Mouse (Mus musculus) liver, postnatal 0 days (tissue): ENCODE data around the gene Tas2r140.

Experiments
- CTCF ChIP-seq: sonication (generic); IDR thresholded peaks from 2 replicates; pipeline ENCODE4 v1.5.1; 2016; ENCODE audit warnings: antibody characterized with exemption, low read depth
- EP300 ChIP-seq: IDR thresholded peaks from 2 replicates; pipeline ENCODE4 v1.6.1; 2016; ENCODE audit warnings: antibody characterized with exemption, low read depth, mild to moderate bottlenecking

DNA sequence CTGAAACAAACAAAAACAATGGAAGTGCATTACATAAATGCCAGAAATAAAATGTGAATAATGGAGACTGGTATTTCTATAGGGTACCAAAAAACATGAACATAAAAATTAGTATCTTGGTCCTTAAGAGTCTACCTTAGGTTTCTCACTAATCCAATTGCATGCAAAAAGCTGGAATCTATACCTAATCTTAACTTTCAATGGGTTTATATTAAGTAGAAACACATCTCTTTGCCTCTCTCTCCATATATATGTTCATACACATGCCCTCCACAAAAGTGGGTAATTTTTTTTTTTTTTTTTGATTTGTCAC, 48.9 kb upstream of the Tas2r140 start, which contains the start of gene Smim10l1:
- no peak for TF ChIP-seq CTCF
- TF ChIP-seq EP300, result no peak
